Mouse (Mus musculus) heart, embryonic 15.5 days (tissue): Measurements from ENCODE around the gene Pcx. TPM values are rescaled to one million over a fixed set of nuclear protein-coding genes. Genes with fewer than 3 reads are reported as not detected.

Experiments
- ATAC-seq: fragments of 200-750 bp; cut with Nextera tagmentation; replicated peaks from 2 replicates; pipeline ENCODE4 v1.8.0; 2017; ENCODE audit warnings: low read depth, moderate TSS enrichment; ENCODE audit not compliant: insufficient number of reproducible peaks, insufficient read depth, low FRiP score
- H3K27ac ChIP-seq: fragments of 300-500 bp; sonication (generic); 2 replicates; pipeline ENCODE4 v1.5.1; 2015; ENCODE audit warnings: mild to moderate bottlenecking, inconsistent platforms
- H3K27me3 ChIP-seq: fragments of 300-500 bp; sonication (generic); 2 replicates; pipeline ENCODE4 v1.6.1; 2015; ENCODE audit warnings: inconsistent platforms
- H3K36me3 ChIP-seq: fragments of 300-500 bp; sonication (generic); 2 replicates; pipeline ENCODE4 v1.6.1; 2015; ENCODE audit warnings: mild to moderate bottlenecking, inconsistent platforms
- H3K4me1 ChIP-seq: fragments of 300-500 bp; sonication (generic); replicated peaks from 2 replicates; pipeline ENCODE4 v1.6.1; 2015; ENCODE audit warnings: inconsistent platforms
- H3K4me2 ChIP-seq: fragments of 300-500 bp; sonication (generic); 2 replicates; pipeline ENCODE4 v1.6.1; 2015; ENCODE audit warnings: inconsistent platforms, mild to moderate bottlenecking, moderate library complexity
- H3K4me3 ChIP-seq: fragments of 300-500 bp; sonication (generic); 2 replicates; pipeline ENCODE4 v1.5.1; 2015; ENCODE audit warnings: mild to moderate bottlenecking, inconsistent platforms
- H3K9ac ChIP-seq: fragments of 300-500 bp; sonication (generic); 2 replicates; pipeline ENCODE4 v1.6.1; 2015; ENCODE audit warnings: mild to moderate bottlenecking, inconsistent platforms
- H3K9me3 ChIP-seq: fragments of 300-500 bp; sonication (generic); replicated peaks from 2 replicates; pipeline ENCODE4 v1.6.1; 2016; ENCODE audit warnings: inconsistent platforms
- WGBS: fragments of 180-500 bp; shearing (Covaris S2); methylation state at CpG from one replicate; pipeline ENCODE4 v1.1.7; 2015; ENCODE audit warnings: mixed read lengths; 5-methylcytosine and 5-hydroxymethylcytosine counted together
- microRNA-seq: library from miRNA; unstranded; fragments of <30 nt; microRNA quantifications from one replicate; pipeline ENCODE4, GENCODE M21; 2016
- polyA plus RNA-seq: library from polyadenylated mRNA; unstranded; fragments of >200 nt; fragmentation: Nextera tagmentation; extraction: Ambion mirVana; gene quantifications from 2 replicates; pipeline ENCODE4 v1.2.1, GENCODE M21; 2015

Pcx gene
- polyA plus RNA-seq, 1 experiment from 2014 or later: 10.5 TPM

DNA sequence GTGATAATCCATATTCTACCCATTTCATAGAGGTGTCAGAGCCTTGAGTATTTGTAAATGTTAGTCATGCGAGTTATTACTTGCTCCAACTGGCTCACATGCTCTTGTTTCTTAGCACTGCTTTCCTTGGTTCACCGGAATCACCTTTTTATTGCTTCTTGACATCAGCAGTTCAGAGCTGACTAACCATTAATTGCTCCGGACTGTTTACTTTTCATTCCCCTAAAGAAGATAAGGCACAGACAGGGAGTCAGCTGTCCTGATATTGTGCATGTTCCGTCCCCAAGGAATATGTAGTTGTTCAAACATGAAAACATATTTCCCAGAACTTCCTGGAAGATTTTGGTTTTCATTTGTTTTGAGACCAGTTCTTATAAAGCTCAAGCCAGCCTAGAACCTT is 160.5 kb downstream of the Pcx start:
- no peaks in the 10 kb centered on the region for H3K4me1 ChIP-seq
- 0 out of 2 replicates have a peak, but pooled peaks cover 3% of the 10 kb centered on the region for H3K27me3 ChIP-seq
- no peak overlapping the region for H3K27ac ChIP-seq
- WGBS: 63% methylated on average over 4 of the region's 4 CpGs
- no peak overlapping the region for H3K4me2 ChIP-seq
- ATAC-seq: no peak
- H3K9ac ChIP-seq: no peak overlapping the region
- H3K36me3 ChIP-seq: no peaks in the 10 kb centered on the region
- no peak overlapping the region for H3K4me3 ChIP-seq
- H3K9me3 ChIP-seq: no peaks in the 10 kb centered on the region

Small RNAs within 50 kb of the gene (microRNA-seq; reads per million reads assigned to microRNA genes)
- gene Mir6986: not detected

Other genes with a start within 250 kb of the Pcx start
- gene Ssh3, start 241.3 kb upstream of the Pcx start, polyA plus RNA-seq: 6.0 and 10.7 TPM in 2 replicates
- 1.1 and 2.7 TPM in 2 replicates for gene Ankrd13d, start 227.3 kb upstream of the Pcx start, polyA plus RNA-seq
- 9.8 and 18.2 TPM in 2 replicates for gene Grk2, start 204.2 kb upstream of the Pcx start, polyA plus RNA-seq
- gene Kdm2a, start 112.2 kb upstream of the Pcx start, polyA plus RNA-seq: 29.5 and 37.2 TPM in 2 replicates
- gene Rhod, start 71.0 kb upstream of the Pcx start, polyA plus RNA-seq: 22.6 and 28.1 TPM in 2 replicates
- gene Syt12, start 33.0 kb upstream of the Pcx start, polyA plus RNA-seq: 0.68 and 0.98 TPM in 2 replicates
- not detected in 2 replicates for gene 2010003K11Rik, start 11.9 kb upstream of the Pcx start, polyA plus RNA-seq
- gene Lrfn4, start 105.2 kb downstream of the Pcx start, polyA plus RNA-seq: 3.2 and 4.0 TPM in 2 replicates
- 34.5 and 41.4 TPM in 2 replicates for gene Rce1, start 115.2 kb downstream of the Pcx start, polyA plus RNA-seq
- gene Gm960, start 188.2 kb downstream of the Pcx start, polyA plus RNA-seq: 0.48 and 0.52 TPM in 2 replicates
- 0.18 and 0.56 TPM in 2 replicates for gene Sptbn2, start 200.7 kb downstream of the Pcx start, polyA plus RNA-seq
- 30.8 and 36.3 TPM in 2 replicates for gene Rbm4b, start 246.0 kb downstream of the Pcx start, polyA plus RNA-seq